Mouse (Mus musculus) cerebellum, postnatal 4 days (tissue): ENCODE data around the gene Prcp.
"Not testable (repeated sequence)": the region's sequence is repeated elsewhere in the genome, so short reads cannot be mapped to it uniquely, and the experiment has no call there.

Source experiments
- DNase-seq, 2 experiments: peaks; one replicate each; pipeline ENCODE4 v3.0.0; 2022; ENCODE audit warnings: low spot score in 2 of 2, mixed read lengths in 1 of 2

Gene Prcp

GRCm38 (mm10) chr7:92890618-92891230 lies 16.5 kb downstream of the Prcp start:
- DNase-seq = no peak

GRCm38 (mm10) chr7:92893478-92893877 lies 19.2 kb downstream of the Prcp start:
- no peak for DNase-seq

GRCm38 (mm10) chr7:92896036-92896435 lies 21.8 kb downstream of the Prcp start:
- no peak for DNase-seq

DNA sequence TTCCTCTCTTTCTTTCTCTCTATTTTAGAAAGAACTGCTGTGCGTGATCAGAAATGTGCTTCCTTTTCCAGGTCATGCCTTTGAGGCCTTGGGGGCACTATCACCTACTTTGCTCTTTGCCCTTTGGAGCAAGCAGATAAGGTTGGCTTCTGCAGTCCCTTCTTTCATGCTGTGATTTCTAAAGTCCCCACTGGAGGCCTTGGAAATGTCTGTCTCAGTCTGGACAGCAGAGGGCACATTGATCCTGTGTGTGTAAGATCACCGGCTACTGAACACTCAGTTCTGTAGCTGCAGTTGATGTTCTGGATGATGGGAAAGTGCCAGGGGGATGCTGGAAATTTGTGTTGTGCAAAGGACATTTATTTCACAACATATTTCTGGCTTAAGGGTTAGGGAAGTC lies 22.8 kb downstream of the Prcp start:
- peak in 1 of 2 experiments; percentile 8 for DNase-seq

- peak; percentile 25 to 59 for DNase-seq
Observed at GRCm38 (mm10) chr7:92903360-92904038, 29.2 kb downstream of the Prcp start.

DNA sequence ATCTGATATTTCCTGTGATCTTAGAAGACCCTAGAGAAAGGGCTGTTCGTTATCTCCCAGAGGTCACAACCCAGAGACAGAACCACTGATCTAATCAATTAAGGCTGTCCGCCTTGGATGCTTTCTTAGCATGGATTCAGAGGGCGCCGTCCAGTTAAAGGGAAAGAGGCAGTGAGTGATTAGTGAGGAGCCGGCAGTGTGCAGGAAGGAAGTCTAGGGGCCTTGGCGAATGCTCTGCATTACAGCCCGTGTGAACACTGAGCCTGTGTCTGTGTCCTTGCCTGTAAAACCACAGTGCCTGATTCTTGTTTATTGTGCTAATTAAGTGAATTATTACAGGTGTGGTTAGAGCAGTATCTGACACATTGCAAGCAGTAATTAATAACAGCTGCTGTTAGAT lies 30.0 kb downstream of the Prcp start:
- not testable (repeated sequence) for DNase-seq

DNA sequence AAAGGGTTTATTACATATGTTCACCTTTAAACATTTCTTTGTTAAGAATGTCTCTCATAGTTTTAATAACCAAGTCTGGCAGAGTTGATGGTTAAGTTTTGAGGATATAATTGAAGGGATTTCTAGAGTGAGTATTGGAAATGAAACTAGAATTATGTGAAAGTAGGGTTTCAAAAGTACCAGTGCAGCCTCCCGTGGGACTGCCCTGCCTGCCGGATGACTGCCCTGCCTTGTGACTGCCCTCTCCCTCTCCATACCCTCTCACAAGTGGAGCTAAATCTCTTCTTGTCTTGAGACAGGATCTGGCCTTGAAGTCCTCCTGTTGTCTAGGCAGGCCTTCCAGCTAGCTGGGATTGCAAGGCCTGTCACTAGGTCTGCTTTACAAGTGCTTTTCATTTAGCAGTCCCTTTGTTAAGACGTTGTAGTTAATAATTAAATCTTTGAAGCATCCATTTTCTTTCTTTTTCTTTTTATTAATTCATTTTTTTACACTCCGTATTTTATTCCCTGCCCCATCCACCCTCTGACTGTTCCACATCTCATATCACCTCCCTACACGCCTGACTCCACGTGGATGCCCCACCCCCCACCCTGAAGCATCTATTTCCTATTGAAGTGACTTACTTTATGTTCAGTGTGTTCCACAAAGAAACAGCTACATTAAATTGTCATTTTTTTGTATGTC lies 46.0 kb downstream of the Prcp start:
- DNase-seq = no peak

DNA sequence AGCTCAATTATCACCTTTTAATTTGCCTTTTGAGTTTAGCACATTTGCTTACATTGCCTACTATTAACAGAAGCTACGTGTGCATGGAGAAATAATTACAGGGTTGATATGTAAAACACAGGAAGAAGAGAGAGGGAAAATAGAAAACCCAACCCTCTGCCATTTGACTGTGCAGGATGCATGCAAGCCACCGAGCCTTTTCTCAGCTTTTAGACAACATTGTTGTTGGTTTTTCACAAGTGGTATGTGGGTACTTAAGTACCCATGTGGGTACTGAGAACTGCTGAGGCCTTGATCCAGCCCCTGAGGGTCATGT lies 46.5 kb downstream of the Prcp start:
- no peak for DNase-seq

DNA sequence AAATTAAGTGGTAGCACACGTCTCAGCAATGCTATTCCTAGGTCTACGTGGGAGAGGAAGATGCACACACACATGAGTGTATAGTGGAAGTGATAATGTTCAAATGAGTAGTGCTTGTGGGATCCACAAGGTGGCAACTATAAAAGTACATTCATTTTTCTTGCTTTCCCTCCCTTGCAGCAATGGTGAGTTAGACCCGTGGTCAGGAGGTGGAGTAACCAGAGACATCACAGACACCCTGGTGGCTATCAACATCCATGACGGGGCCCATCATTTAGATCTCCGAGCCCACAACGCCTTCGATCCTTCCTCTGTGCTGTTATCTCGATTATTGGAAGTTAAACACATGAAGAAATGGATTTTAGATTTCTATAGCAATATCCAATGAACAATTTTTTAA lies 58.5 kb downstream of the Prcp start:
- no peak for DNase-seq

DNA sequence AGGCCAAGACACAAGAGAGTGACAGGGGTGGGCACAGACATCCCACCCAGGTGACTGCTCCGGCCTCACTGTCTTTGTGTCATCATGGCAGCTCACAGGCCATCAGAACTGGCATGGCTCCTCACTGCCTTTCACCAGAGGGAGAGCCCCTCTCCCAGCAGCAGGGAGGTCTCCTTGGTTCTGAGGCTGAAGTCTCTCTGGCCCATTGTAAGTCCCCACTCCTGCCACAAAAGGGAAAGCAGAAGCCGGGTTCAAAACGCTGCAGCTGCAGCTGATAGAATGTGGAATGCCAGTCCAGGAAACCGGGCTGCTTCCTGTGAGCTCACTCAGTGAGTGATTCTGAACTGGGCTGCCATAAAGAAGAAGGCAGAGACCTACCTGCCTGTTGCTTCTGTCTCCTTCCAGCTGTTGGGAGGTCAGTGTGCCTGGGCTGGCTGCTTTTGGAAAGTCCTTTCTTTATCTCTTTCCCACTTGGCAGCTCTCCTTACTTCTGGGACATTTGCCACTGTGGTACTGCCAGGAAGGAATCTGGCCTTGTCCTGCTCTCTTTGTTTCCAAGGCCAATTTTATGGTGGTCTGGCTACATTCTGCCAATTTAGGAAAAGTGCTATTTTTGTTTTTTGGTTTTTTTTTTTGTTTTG lies 59.2 kb downstream of the Prcp start:
- peak in 1 of 2 experiments; percentile 35 for DNase-seq

GRCm38 (mm10) chr7:92936747-92937146 lies 62.5 kb downstream of the Prcp start:
- DNase-seq = no peak

DNA sequence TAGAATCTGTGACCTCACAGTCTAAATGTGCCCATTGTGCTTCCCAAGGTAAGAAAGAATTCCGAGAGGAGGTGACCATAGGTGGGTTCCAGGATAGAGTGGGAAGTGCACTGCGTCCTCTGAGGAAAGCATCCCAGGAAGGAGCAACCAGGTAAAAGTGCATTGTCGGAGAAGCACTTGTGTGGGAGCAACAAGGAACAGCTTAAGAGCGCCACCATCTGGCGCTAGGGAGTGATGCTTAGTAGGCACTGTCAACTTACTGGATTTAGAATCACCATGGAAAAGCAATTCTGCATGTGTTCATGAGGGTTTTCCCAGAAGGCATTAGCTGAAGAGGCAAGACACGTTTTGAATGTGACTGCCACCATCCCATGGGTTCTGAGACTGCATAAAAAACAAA lies 63.7 kb downstream of the Prcp start:
- DNase-seq = no peak

- no peak for DNase-seq
Observed at GRCm38 (mm10) chr7:92939776-92940175, 65.5 kb downstream of the Prcp start.

GRCm38 (mm10) chr7:92950775-92951174 lies 76.5 kb downstream of the Prcp start:
- no peak for DNase-seq

- no peak for DNase-seq
Observed at GRCm38 (mm10) chr7:92952210-92952609, 77.9 kb downstream of the Prcp start.

GRCm38 (mm10) chr7:92959758-92960157 lies 85.5 kb downstream of the Prcp start:
- DNase-seq = no peak

- DNase-seq = no peak
Observed at GRCm38 (mm10) chr7:92961876-92962275, 87.6 kb downstream of the Prcp start.

DNA sequence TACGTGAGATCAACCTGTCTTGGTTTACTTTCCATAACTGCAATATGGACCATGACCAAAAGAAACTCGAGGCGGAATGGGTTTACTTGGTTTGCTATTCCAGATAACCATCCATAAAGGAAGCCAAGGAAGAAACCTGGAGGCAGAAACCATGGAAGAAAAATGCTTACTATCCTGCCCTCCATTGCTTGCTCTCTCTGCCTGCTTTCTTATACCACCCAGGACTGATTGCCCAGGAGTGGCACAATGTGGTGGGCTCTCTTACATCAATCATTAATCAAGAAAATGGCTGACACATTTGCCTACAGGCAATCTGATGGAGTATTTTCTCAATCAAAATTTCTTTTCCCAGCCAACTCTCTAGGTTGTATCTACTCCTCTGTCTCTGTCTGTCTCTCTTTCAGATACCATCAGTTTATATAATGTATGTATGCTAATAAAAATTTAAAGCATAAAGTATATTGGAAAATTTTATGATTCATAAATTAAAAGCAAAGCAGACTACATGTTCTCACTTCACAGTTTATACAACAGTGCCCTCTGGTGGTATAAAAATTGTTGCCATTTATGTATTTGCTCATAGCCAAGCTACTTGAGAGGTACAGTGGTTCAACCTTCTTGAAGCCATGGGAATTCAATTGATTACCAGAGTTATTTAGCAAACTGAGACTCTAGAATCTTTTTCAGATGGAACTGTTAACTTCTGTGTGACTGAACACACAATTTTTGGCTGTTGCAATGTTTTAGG lies 90.7 kb downstream of the Prcp start:
- DNase-seq = peak in 1 of 2 experiments; percentile 20

GRCm38 (mm10) chr7:92967381-92968127 lies 93.3 kb downstream of the Prcp start:
- DNase-seq = peak in 1 of 2 experiments; percentile 38

- no peak for DNase-seq
Observed at GRCm38 (mm10) chr7:92977429-92977828, 103.2 kb downstream of the Prcp start.

DNA sequence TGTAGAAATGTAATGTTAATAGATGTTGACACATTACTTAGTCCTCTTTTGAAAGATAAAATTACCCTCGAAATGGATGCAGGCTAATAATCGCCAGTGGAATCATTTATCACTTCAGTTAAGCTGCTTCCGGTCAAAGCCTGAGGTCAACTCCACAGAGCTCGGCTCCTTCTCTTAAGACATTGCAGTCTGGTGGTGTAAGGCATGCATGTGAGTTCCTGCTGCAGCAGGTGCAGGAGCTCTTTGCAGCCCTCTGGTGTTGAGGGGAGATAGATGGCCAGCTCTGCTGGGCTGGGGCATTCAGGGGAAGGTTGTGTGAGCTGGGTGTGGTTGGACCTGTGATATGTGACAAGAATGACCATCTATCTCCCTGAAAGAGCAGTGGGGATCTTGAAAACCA lies 104.0 kb downstream of the Prcp start:
- DNase-seq = no peak
